Mouse (Mus musculus): ENCODE measurements around the gene F830045P16Rik.

DNA sequence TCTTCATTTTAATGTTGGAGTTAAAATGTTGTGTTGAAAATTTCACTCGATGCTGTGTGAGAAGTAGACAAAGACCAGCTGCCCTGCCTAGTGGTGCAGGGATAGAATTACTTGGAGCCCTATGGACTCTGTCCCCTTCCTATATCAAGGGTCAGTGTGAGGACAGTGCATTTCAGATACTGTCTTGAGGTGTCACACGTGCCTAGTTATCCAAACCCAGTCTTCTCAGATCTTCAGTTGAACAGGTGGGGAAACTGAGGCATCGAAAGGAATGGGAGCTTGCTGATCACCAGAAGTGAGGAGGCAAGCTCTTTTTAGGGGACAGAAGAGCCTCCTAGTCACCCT lies 22.4 kb upstream of the F830045P16Rik start:
- TF ChIP-seq POLR2A (IDR thresholded peaks at IDR 0.05; ENCODE audit: low read depth, low read length) (no peak), CTCF (IDR thresholded peaks at IDR 0.05; ENCODE audit: borderline replicate concordance, insufficient read depth, low read length) (no peak)
